Mouse (Mus musculus) heart, embryonic 15.5 days (tissue): ENCODE data around the gene Skap1. TPM values are rescaled to one million over a fixed set of nuclear protein-coding genes. Genes with fewer than 3 reads are reported as not detected.
"Not testable (repeated sequence)": the region's sequence is repeated elsewhere in the genome, so short reads cannot be mapped to it uniquely, and the experiment has no call there.

Experiments used
- ATAC-seq: fragments of 200-750 bp; cut with Nextera tagmentation; replicated peaks from 2 replicates; pipeline ENCODE4 v1.8.0; 2017; ENCODE audit warnings: low read depth, moderate TSS enrichment; ENCODE audit not compliant: insufficient number of reproducible peaks, insufficient read depth, low FRiP score
- H3K27ac ChIP-seq: fragments of 300-500 bp; sonication (generic); 2 replicates; pipeline ENCODE4 v1.5.1; 2015; ENCODE audit warnings: mild to moderate bottlenecking, inconsistent platforms
- H3K27me3 ChIP-seq: fragments of 300-500 bp; sonication (generic); 2 replicates; pipeline ENCODE4 v1.6.1; 2015; ENCODE audit warnings: inconsistent platforms
- H3K36me3 ChIP-seq: fragments of 300-500 bp; sonication (generic); 2 replicates; pipeline ENCODE4 v1.6.1; 2015; ENCODE audit warnings: mild to moderate bottlenecking, inconsistent platforms
- H3K4me1 ChIP-seq: fragments of 300-500 bp; sonication (generic); replicated peaks from 2 replicates; pipeline ENCODE4 v1.6.1; 2015; ENCODE audit warnings: inconsistent platforms
- H3K4me2 ChIP-seq: fragments of 300-500 bp; sonication (generic); 2 replicates; pipeline ENCODE4 v1.6.1; 2015; ENCODE audit warnings: inconsistent platforms, mild to moderate bottlenecking, moderate library complexity
- H3K4me3 ChIP-seq: fragments of 300-500 bp; sonication (generic); 2 replicates; pipeline ENCODE4 v1.5.1; 2015; ENCODE audit warnings: mild to moderate bottlenecking, inconsistent platforms
- H3K9ac ChIP-seq: fragments of 300-500 bp; sonication (generic); 2 replicates; pipeline ENCODE4 v1.6.1; 2015; ENCODE audit warnings: mild to moderate bottlenecking, inconsistent platforms
- H3K9me3 ChIP-seq: fragments of 300-500 bp; sonication (generic); replicated peaks from 2 replicates; pipeline ENCODE4 v1.6.1; 2016; ENCODE audit warnings: inconsistent platforms
- WGBS: fragments of 180-500 bp; shearing (Covaris S2); methylation state at CpG from one replicate; pipeline ENCODE4 v1.1.7; 2015; ENCODE audit warnings: mixed read lengths; 5-methylcytosine and 5-hydroxymethylcytosine counted together
- polyA plus RNA-seq: library from polyadenylated mRNA; unstranded; fragments of >200 nt; fragmentation: Nextera tagmentation; extraction: Ambion mirVana; gene quantifications from 2 replicates; pipeline ENCODE4 v1.2.1, GENCODE M21; 2015

Gene Skap1
- polyA plus RNA-seq, 1 experiment from 2014 or later = 0.91 TPM

- Histone ChIP-seq H3K9ac (no peak overlapping the region), H3K27me3 (no peaks in the 10 kb centered on the region), H3K4me2 (no peak overlapping the region), H3K4me1 (peaks cover 11% of the 10 kb centered on the region), H3K27ac (no peak overlapping the region), H3K9me3 (no peaks in the 10 kb centered on the region), H3K4me3 (no peak overlapping the region), H3K36me3 (peaks cover 27% of the 10 kb centered on the region; the same call in 1 of the 2 replicates)
- no peak for ATAC-seq
- 75% methylated on average over 3 of the region's 3 CpGs for WGBS
Observed at GRCm38 (mm10) chr11:96774536-96774935, 310.1 kb downstream of the Skap1 start.

DNA sequence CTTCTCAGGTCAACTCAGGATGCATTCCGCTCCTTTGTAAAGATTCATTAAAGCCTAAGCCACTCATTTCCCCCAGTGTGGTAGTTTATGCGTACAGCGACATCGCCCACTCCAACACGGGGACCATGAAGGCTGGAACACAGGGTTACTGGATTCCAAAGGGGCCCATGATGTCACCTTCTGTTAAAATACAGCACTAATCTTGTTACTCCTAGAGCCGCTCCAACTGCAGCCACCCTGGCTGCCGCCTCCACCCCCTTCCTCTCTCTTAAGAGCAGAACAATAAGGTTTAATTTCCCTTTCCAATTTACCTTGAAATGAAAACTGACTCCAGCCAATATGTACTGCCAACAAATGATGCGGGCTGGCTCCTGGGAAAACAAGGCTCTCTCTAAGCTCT is 310.7 kb downstream of the Skap1 start:
- H3K9me3 ChIP-seq = no peaks in the 10 kb centered on the region
- H3K36me3 ChIP-seq = peaks cover 23% of the 10 kb centered on the region; the same call in 1 of the 2 replicates
- no peak for ATAC-seq
- peaks cover 11% of the 10 kb centered on the region for H3K4me1 ChIP-seq
- no peaks in the 10 kb centered on the region for H3K27me3 ChIP-seq
- H3K9ac ChIP-seq = no peak overlapping the region
- H3K4me2 ChIP-seq = no peak overlapping the region
- no peak overlapping the region for H3K27ac ChIP-seq
- H3K4me3 ChIP-seq = no peak overlapping the region
- 79% methylated on average over 8 of the region's 8 CpGs for WGBS

DNA sequence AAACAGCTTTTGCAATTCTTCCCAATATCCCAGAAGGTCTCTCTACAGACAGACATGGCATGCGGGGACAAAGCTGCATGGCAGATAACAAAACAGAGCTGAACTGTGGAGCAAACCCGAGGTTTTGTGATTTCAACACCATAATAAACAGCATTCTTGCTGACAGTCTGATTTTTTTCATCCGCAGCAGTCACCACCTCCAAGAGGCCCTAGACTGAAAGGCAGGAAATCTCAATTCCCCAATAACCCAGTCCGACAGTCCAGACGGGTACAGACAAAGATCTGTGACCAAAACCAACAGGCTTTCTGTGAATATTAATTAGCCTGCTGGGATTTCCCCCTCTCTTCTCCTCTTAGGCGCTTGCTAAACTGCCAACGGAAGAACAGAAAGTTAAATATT is 311.3 kb downstream of the Skap1 start:
- H3K9ac ChIP-seq = no peak overlapping the region
- H3K36me3 ChIP-seq = peaks cover 17% of the 10 kb centered on the region; the same call in 1 of the 2 replicates
- H3K4me2 ChIP-seq = no peak overlapping the region
- no peak for ATAC-seq
- no peaks in the 10 kb centered on the region for H3K27me3 ChIP-seq
- H3K9me3 ChIP-seq = no peaks in the 10 kb centered on the region
- 71% methylated on average over 7 of the region's 7 CpGs for WGBS
- no peak overlapping the region for H3K4me3 ChIP-seq
- H3K4me1 ChIP-seq = peaks cover 11% of the 10 kb centered on the region
- H3K27ac ChIP-seq = no peak overlapping the region

- peaks cover 14% of the 10 kb centered on the region; the same call in 1 of the 2 replicates for H3K36me3 ChIP-seq
- H3K4me3 ChIP-seq = peak overlapping the region; percentile 71; the same call in 1 of the 2 replicates
- H3K4me2 ChIP-seq = peak overlapping the region; percentile 75; the same call in 1 of the 2 replicates
- no peaks in the 10 kb centered on the region for H3K9me3 ChIP-seq
- no peak overlapping the region for H3K9ac ChIP-seq
- H3K27ac ChIP-seq = no peak overlapping the region
- peaks cover 11% of the 10 kb centered on the region for H3K4me1 ChIP-seq
- 46% methylated on average over 3 of the region's 3 CpGs for WGBS
- no peaks in the 10 kb centered on the region for H3K27me3 ChIP-seq
- no peak for ATAC-seq
Observed at GRCm38 (mm10) chr11:96776068-96776467, 311.7 kb downstream of the Skap1 start.

GRCm38 (mm10) chr11:96776968-96777962 is 312.9 kb downstream of the Skap1 start, which contains the start of gene Snx11:
Snx11 (minus strand) TSS chr11:96777559.
- Histone ChIP-seq H3K4me3 (peak within 1 kb of the TSS; percentile 71), H3K27ac (peak within 1 kb of the TSS; percentile 72), H3K36me3 (peaks cover 4% of the 10 kb centered on the region; the same call in 1 of the 2 replicates), H3K9ac (peak within 1 kb of the TSS; percentile 60), H3K4me1 (peaks cover 11% of the 10 kb centered on the region), H3K9me3 (no peaks in the 10 kb centered on the region), H3K4me2 (peak within 1 kb of the TSS; percentile 75), H3K27me3 (no peaks in the 10 kb centered on the region)
- 2% methylated on average over 59 of the region's 59 CpGs for WGBS
- ATAC-seq = peak; percentile 100

- peak overlapping the region; percentile 72 for H3K27ac ChIP-seq
- H3K36me3 ChIP-seq, ATAC-seq, H3K27me3 ChIP-seq, H3K9me3 ChIP-seq: not testable (repeated sequence)
- H3K4me2 ChIP-seq = peak overlapping the region; percentile 75
- H3K4me1 ChIP-seq = peaks cover 11% of the 10 kb centered on the region
- 62% methylated on average over 10 of the region's 10 CpGs for WGBS
- H3K9ac ChIP-seq = peak overlapping the region; percentile 49
- peak overlapping the region; percentile 71 for H3K4me3 ChIP-seq
Observed at GRCm38 (mm10) chr11:96778061-96778627, 313.8 kb downstream of the Skap1 start.

GRCm38 (mm10) chr11:96780306-96780705 is 315.9 kb downstream of the Skap1 start:
- WGBS = 71% methylated on average over 5 of the region's 5 CpGs
- no peak for ATAC-seq
- H3K27ac ChIP-seq = no peak overlapping the region
- no peak overlapping the region for H3K9ac ChIP-seq
- H3K4me3 ChIP-seq = no peak overlapping the region
- H3K4me1 ChIP-seq = peaks cover 11% of the 10 kb centered on the region
- no peaks in the 10 kb centered on the region for H3K9me3 ChIP-seq
- H3K27me3 ChIP-seq = no peaks in the 10 kb centered on the region
- no peak overlapping the region for H3K4me2 ChIP-seq
- H3K36me3 ChIP-seq = no peaks in the 10 kb centered on the region

GRCm38 (mm10) chr11:96781425-96781824 is 317.0 kb downstream of the Skap1 start:
- no peak for ATAC-seq
- WGBS = 74% methylated on average over 2 of the region's 2 CpGs
- H3K4me3 ChIP-seq = no peak overlapping the region

GRCm38 (mm10) chr11:96784847-96785246 is 320.5 kb downstream of the Skap1 start:
- not testable (repeated sequence) for H3K27me3 ChIP-seq, H3K9me3 ChIP-seq, H3K4me2 ChIP-seq, ATAC-seq, H3K27ac ChIP-seq, H3K9ac ChIP-seq, H3K4me3 ChIP-seq, H3K36me3 ChIP-seq, H3K4me1 ChIP-seq
- 18% methylated on average over 7 of the region's 7 CpGs for WGBS

More at GRCm38 (mm10) chr11:96781425-96781824, 317.0 kb downstream of the Skap1 start:
- Histone ChIP-seq H3K36me3 (no peaks in the 10 kb centered on the region), H3K4me2 (no peak overlapping the region), H3K27me3 (no peaks in the 10 kb centered on the region), H3K9me3 (no peaks in the 10 kb centered on the region), H3K9ac (no peak overlapping the region), H3K4me1 (peaks cover 9% of the 10 kb centered on the region), H3K27ac (no peak overlapping the region)

GRCm38 (mm10) chr11:96786731-96787450 is 322.5 kb downstream of the Skap1 start:
- Histone ChIP-seq H3K9me3 (no peaks in the 10 kb centered on the region), H3K4me3 (no peak overlapping the region), H3K27ac (no peak overlapping the region), H3K36me3 (no peaks in the 10 kb centered on the region), H3K27me3 (no peaks in the 10 kb centered on the region), H3K4me1 (peaks cover 19% of the 10 kb centered on the region), H3K4me2 (no peak overlapping the region), H3K9ac (no peak overlapping the region)
- no peak for ATAC-seq
- 38% methylated on average over 9 of the region's 9 CpGs for WGBS
